In genomic region chr3:28442116-28442515, GRCm38 (mm10) we compare ENCODE assay signal across 17 mouse cellular contexts.
DNase-seq lines count a peak whose midpoint lies in the region; ATAC-seq and TF ChIP-seq lines count a peak whose summit lies in the region.
"Had no signal": no experiment of that assay in that cellular context is flagged by ENCODE, and none has a peak within 500 bp of the region (broad histone marks: within the 10 kb centered on the region; RNA-seq: fewer than 3 reads in every experiment).

No protein-coding gene starts in this region.

- WGBS in stomach, embryonic 15.5 days = 85% methylated on average over 4 of the region's 4 CpGs
- WGBS in stomach, postnatal 0 days = 85% methylated on average over 4 of the region's 4 CpGs

- no peak overlapping the region for H3K4me3 ChIP-seq in gastrocnemius, adult 2 months
- H3K4me3 ChIP-seq in stomach, embryonic 15.5 days (replicated peaks) = no peak overlapping the region
- H3K4me3 ChIP-seq in stomach, postnatal 0 days (ENCODE audit: low read depth, low read length) = no peak overlapping the region
- H3K4me3 ChIP-seq: embryonic facial prominence, embryonic 12.5 days; heart, adult 2 months; heart, embryonic 13.5 days; hindbrain, embryonic 12.5 days had no signal

- no peak for ATAC-seq in stomach, embryonic 15.5 days (ENCODE audit: insufficient read depth, low FRiP score, low read depth)
- ATAC-seq in stomach, postnatal 0 days (ENCODE audit: low FRiP score, low TSS enrichment) = no peak
- ATAC-seq: hindbrain, postnatal 0 days had no signal

- no peak for TF ChIP-seq CTCF in gastrocnemius, adult 2 months (IDR thresholded peaks at IDR 0.05)
- TF ChIP-seq CTCF in stomach, postnatal 0 days (IDR thresholded peaks at IDR 0.05; ENCODE audit: low read depth) = no peak

- no peak overlapping the region for H3K9ac ChIP-seq in stomach, embryonic 15.5 days
- no peak overlapping the region for H3K9ac ChIP-seq in stomach, postnatal 0 days (ENCODE audit: low read length)
- H3K9ac ChIP-seq: embryonic facial prominence, embryonic 12.5 days; heart, embryonic 13.5 days; hindbrain, embryonic 12.5 days had no signal

- no peaks in the 10 kb centered on the region for H3K9me3 ChIP-seq in stomach, embryonic 15.5 days
- no peaks in the 10 kb centered on the region for H3K9me3 ChIP-seq in stomach, postnatal 0 days (ENCODE audit: control insufficient read depth, low read length)
- H3K9me3 ChIP-seq: embryonic facial prominence, embryonic 12.5 days; heart, embryonic 13.5 days; hindbrain, embryonic 12.5 days had no signal

- no peak overlapping the region for H3K4me2 ChIP-seq in stomach, embryonic 15.5 days
- no peak overlapping the region for H3K4me2 ChIP-seq in stomach, postnatal 0 days (replicated peaks; ENCODE audit: low read depth)
- H3K4me2 ChIP-seq: embryonic facial prominence, embryonic 12.5 days; heart, embryonic 13.5 days; hindbrain, embryonic 12.5 days had no signal

- intact Hi-C loops in gastrocnemius, adult 2 months (cut with DNase I) = no loop called here
- intact Hi-C loops in gastrocnemius, postnatal 36 days (cut with DNase I) = no loop called here

- peak; percentile 19 to 55 for DNase-seq in cerebellum, postnatal 14 days
- DNase-seq in cerebellum, adult 8-10 months = no peak
- DNase-seq in gastrocnemius, adult 2 months = no peak
- DNase-seq in gastrocnemius, postnatal 36 days = no peak
- DNase-seq in stomach, postnatal 0 days (ENCODE audit: low spot score) = no peak
- no peak for DNase-seq in right cerebral cortex, adult 18-20 months
- DNase-seq: adrenal gland, postnatal 25 days; gastrocnemius, postnatal 10 days; heart, adult 2 months; heart, postnatal 36 days; kidney, adult 11 months; kidney, adult 9 months had no signal

- H3K36me3 ChIP-seq in stomach, embryonic 15.5 days = no peaks in the 10 kb centered on the region
- no peaks in the 10 kb centered on the region for H3K36me3 ChIP-seq in stomach, postnatal 0 days (ENCODE audit: control insufficient read depth, insufficient read depth, low read length)
- H3K36me3 ChIP-seq: embryonic facial prominence, embryonic 12.5 days; heart, embryonic 13.5 days; hindbrain, embryonic 12.5 days had no signal

- peak overlapping the region; percentile 61 for H3K27ac ChIP-seq in gastrocnemius, adult 2 months
- 0 out of 2 replicates have a peak overlapping the region, but pooled peaks have one; percentile 16 for H3K27ac ChIP-seq in stomach, embryonic 15.5 days
- H3K27ac ChIP-seq in stomach, postnatal 0 days (replicated peaks) = no peak overlapping the region
- H3K27ac ChIP-seq: embryonic facial prominence, embryonic 12.5 days; heart, adult 2 months; heart, embryonic 13.5 days; hindbrain, embryonic 12.5 days; hindbrain, postnatal 0 days had no signal

- TF ChIP-seq EP300 in stomach, postnatal 0 days (optimal IDR thresholded peaks at IDR 0.05) = no peak

- H3K27me3 ChIP-seq in stomach, embryonic 15.5 days (replicated peaks) = no peaks in the 10 kb centered on the region
- H3K27me3 ChIP-seq in stomach, postnatal 0 days (ENCODE audit: control insufficient read depth, insufficient read depth, low read length) = no peaks in the 10 kb centered on the region
- H3K27me3 ChIP-seq: embryonic facial prominence, embryonic 12.5 days; heart, embryonic 13.5 days; hindbrain, embryonic 12.5 days had no signal

- no peaks in the 10 kb centered on the region for H3K4me1 ChIP-seq in stomach, embryonic 15.5 days
- H3K4me1 ChIP-seq in stomach, postnatal 0 days (replicated peaks; ENCODE audit: control insufficient read depth, insufficient read depth) = no peaks in the 10 kb centered on the region
- H3K4me1 ChIP-seq: embryonic facial prominence, embryonic 12.5 days; hindbrain, embryonic 12.5 days had no signal

Comparison
In these comparisons a context has a peak if more than half of its experiments do, and no peak if none do; other contexts are left out.
1. DNase-seq: peak in cerebellum, postnatal 14 days (2 of 2); none in cerebellum, adult 8-10 months (single experiment), gastrocnemius, adult 2 months (single experiment), gastrocnemius, postnatal 36 days (0 of 2), stomach, postnatal 0 days (single experiment) and right cerebral cortex, adult 18-20 months (single experiment).